Mouse (Mus musculus): Measurements from ENCODE around the gene Ssr1. TPM values are rescaled to one million over a fixed set of nuclear protein-coding genes. Genes with fewer than 3 reads are reported as not detected.

Ssr1 gene
- polyA plus RNA-seq, 1 experiment from 2014 or later: 118 TPM

DNA sequence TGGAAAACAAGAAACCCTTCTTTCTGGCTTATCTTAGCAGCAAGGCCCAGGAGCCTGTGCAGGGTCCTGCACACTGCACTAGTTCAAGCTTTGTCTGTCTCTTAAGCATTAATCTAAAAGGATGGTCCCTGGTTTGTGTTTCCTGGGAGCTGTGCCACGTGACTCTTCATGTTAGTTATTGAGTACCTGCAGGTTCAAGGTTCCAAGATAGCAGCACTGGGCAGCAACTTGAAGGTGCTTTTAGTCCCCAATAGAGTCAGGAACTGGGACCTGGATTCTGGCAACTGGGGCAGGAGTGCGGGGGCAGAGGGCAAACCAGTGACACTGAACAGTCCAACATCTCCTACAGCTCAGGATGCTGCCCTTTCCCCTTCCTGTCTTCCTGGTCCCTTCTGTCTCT is 53.9 kb downstream of the Ssr1 start:
- no peaks in the 10 kb centered on the region for H3K27me3 ChIP-seq (ENCODE audit: control insufficient read depth, insufficient read depth, low read length)
- H3K9me3 ChIP-seq (ENCODE audit: control insufficient read depth, low read length): no peaks in the 10 kb centered on the region
- H3K9ac ChIP-seq (ENCODE audit: low read length): no peak overlapping the region
- H3K4me1 ChIP-seq (replicated peaks; ENCODE audit: control insufficient read depth, insufficient read depth, low read length): no peaks in the 10 kb centered on the region
- 87% methylated on average over 2 of the region's 2 CpGs for WGBS
- no peak overlapping the region for H3K4me2 ChIP-seq (ENCODE audit: low read depth, low read length, severe bottlenecking)
- H3K4me3 ChIP-seq (ENCODE audit: low read depth, low read length): no peak overlapping the region
- H3K27ac ChIP-seq (ENCODE audit: low read depth, low read length): no peak overlapping the region
- no peak for ATAC-seq (replicated peaks; ENCODE audit: low FRiP score)
- H3K36me3 ChIP-seq (ENCODE audit: control insufficient read depth, insufficient read depth, low read length): no peaks in the 10 kb centered on the region
- DNase-seq (ENCODE audit: low spot score): no peak

DNA sequence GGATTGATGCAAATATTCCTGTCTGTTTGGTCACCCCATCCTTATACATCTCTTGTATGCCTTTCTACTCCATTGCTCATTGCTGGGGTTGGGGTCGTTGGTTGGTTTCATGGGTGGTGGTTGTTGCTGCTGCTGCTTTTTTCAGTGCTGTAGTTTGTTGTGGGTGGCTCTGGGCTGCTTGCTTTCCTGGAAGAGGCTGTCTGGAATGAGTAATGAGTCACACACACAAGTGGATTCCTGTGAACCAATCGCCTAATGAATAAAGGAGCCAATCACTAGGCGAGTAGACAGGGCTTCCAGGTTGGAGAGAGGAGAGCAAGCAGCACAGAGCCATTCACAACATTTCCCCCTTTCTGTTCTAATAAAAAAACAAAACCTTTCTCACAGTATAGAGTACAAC is 57.7 kb downstream of the Ssr1 start:
- ATAC-seq (replicated peaks; ENCODE audit: low FRiP score): no peak
- Histone ChIP-seq H3K4me1 (replicated peaks; ENCODE audit: control insufficient read depth, insufficient read depth, low read length) (no peaks in the 10 kb centered on the region), H3K4me2 (ENCODE audit: low read depth, low read length, severe bottlenecking) (no peak overlapping the region), H3K9me3 (ENCODE audit: control insufficient read depth, low read length) (no peaks in the 10 kb centered on the region), H3K36me3 (ENCODE audit: control insufficient read depth, insufficient read depth, low read length) (no peaks in the 10 kb centered on the region), H3K4me3 (ENCODE audit: low read depth, low read length) (no peak overlapping the region), H3K9ac (ENCODE audit: low read length) (no peak overlapping the region), H3K27me3 (ENCODE audit: control insufficient read depth, insufficient read depth, low read length) (no peaks in the 10 kb centered on the region), H3K27ac (ENCODE audit: low read depth, low read length) (no peak overlapping the region)
- no peak for DNase-seq (ENCODE audit: low spot score)
- WGBS: 93% methylated on average over 3 of the region's 3 CpGs

DNA sequence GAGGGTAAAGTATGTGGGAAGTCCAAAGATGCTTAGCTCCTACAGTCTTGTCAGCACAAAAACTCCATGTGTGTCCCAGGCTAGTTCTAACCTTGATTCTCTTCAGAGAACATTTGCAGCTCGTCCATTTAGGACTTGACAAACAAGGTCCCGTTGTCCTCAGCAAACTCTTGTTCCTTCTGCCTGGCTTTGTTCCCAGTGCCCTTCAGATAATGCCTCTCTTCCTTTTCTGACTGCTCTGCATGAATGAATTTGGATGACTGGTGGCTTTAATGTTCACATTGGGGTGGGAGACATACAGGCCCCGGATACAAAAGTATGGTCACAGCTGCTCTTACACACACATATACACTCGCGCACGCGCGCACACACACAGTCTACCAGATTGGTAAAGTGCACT is 59.1 kb downstream of the Ssr1 start:
- Histone ChIP-seq H3K27me3 (ENCODE audit: control insufficient read depth, insufficient read depth, low read length) (no peaks in the 10 kb centered on the region), H3K4me3 (ENCODE audit: low read depth, low read length) (no peak overlapping the region), H3K27ac (ENCODE audit: low read depth, low read length) (no peak overlapping the region), H3K4me2 (ENCODE audit: low read depth, low read length, severe bottlenecking) (no peak overlapping the region), H3K9me3 (ENCODE audit: control insufficient read depth, low read length) (no peaks in the 10 kb centered on the region), H3K4me1 (replicated peaks; ENCODE audit: control insufficient read depth, insufficient read depth, low read length) (no peaks in the 10 kb centered on the region), H3K9ac (ENCODE audit: low read length) (no peak overlapping the region), H3K36me3 (ENCODE audit: control insufficient read depth, insufficient read depth, low read length) (no peaks in the 10 kb centered on the region)
- ATAC-seq (replicated peaks; ENCODE audit: low FRiP score): no peak
- WGBS: 88% methylated on average over 8 of the region's 8 CpGs
- DNase-seq (ENCODE audit: low spot score): no peak

DNA sequence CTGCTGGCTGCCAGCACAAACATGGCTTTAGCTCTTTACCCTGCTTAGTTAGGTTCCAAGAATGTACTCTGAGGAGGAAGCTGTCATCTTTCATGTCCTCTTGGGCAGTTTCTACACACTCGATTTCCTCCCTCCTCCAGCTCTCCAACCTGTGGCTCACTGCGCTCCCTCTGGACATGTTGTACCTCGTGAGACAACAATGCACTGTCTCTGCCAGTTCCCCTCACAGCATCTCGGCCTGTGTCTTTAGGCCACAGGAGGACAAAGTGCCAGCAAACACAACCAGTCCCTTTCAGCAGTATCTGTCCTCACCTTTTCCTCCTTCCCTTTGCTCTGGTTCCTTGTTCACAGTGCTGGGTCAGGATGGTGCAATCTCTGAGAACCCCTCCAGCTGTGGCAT is 59.9 kb downstream of the Ssr1 start:
- Histone ChIP-seq H3K27me3 (ENCODE audit: control insufficient read depth, insufficient read depth, low read length) (no peaks in the 10 kb centered on the region), H3K4me1 (replicated peaks; ENCODE audit: control insufficient read depth, insufficient read depth, low read length) (no peaks in the 10 kb centered on the region), H3K36me3 (ENCODE audit: control insufficient read depth, insufficient read depth, low read length) (no peaks in the 10 kb centered on the region), H3K4me2 (ENCODE audit: low read depth, low read length, severe bottlenecking) (no peak overlapping the region), H3K9me3 (ENCODE audit: control insufficient read depth, low read length) (no peaks in the 10 kb centered on the region), H3K27ac (ENCODE audit: low read depth, low read length) (no peak overlapping the region), H3K4me3 (ENCODE audit: low read depth, low read length) (no peak overlapping the region), H3K9ac (ENCODE audit: low read length) (no peak overlapping the region)
- DNase-seq (ENCODE audit: low spot score): no peak
- 86% methylated on average over 4 of the region's 4 CpGs for WGBS
- ATAC-seq (replicated peaks; ENCODE audit: low FRiP score): no peak

DNA sequence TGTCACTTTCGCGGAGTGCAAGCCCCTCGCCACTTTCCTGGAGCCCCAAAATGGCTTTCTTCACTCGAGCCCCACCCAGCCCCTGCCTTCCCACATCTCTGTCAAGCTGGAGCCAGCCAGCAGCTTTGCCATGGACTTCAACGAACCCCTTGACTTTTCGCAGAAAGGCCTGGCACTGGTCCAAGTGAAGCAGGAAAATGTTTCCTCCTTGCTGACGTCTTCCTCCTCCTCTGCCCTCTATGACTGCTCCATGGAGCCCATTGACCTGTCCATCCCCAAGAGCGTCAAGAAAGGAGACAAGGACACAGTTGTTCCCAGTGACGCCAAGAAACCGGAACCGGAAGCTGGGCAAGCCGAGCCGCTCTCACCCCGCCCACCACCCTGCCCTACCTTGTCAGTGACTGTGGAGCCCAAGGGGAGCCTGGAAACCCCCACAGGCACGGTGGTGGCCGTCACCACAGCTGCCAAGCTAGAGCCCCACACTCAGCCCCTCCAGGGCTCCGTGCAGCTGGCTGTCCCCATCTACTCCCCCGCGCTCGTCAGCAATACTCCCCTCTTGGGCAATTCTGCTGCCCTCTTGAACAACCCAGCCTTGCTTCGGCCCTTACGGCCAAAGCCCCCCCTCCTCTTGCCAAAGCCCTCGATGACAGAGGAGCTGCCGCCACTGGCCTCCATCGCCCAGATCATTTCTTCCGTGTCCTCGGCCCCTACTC is 62.7 kb downstream of the Ssr1 start:
- WGBS: 70% methylated on average over 27 of the region's 27 CpGs
- Histone ChIP-seq H3K4me2 (ENCODE audit: low read depth, low read length, severe bottlenecking) (no peak overlapping the region), H3K4me1 (replicated peaks; ENCODE audit: control insufficient read depth, insufficient read depth, low read length) (no peaks in the 10 kb centered on the region), H3K27ac (ENCODE audit: low read depth, low read length) (no peak overlapping the region), H3K36me3 (ENCODE audit: control insufficient read depth, insufficient read depth, low read length) (no peaks in the 10 kb centered on the region), H3K27me3 (ENCODE audit: control insufficient read depth, insufficient read depth, low read length) (no peaks in the 10 kb centered on the region), H3K4me3 (ENCODE audit: low read depth, low read length) (no peak overlapping the region), H3K9me3 (ENCODE audit: control insufficient read depth, low read length) (no peaks in the 10 kb centered on the region), H3K9ac (ENCODE audit: low read length) (no peak overlapping the region)
- ATAC-seq (replicated peaks; ENCODE audit: low FRiP score) (no peak), DNase-seq (ENCODE audit: low spot score) (no peak)

DNA sequence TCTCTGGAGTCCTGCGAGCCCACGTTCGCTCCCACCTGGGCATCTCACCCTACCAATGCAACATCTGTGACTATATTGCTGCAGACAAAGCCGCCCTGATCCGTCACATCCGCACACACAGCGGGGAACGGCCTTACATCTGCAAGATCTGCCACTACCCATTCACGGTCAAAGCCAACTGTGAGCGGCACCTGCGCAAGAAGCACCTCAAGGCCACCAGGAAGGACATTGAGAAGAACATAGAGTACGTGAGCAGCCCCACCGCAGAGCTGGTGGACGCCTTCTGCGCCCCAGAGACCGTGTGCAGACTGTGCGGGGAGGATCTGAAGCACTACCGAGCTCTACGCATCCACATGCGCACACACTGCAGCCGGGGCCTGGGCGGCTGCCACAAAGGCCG is 63.4 kb downstream of the Ssr1 start:
- Histone ChIP-seq H3K36me3 (ENCODE audit: control insufficient read depth, insufficient read depth, low read length) (no peaks in the 10 kb centered on the region), H3K4me2 (ENCODE audit: low read depth, low read length, severe bottlenecking) (no peak overlapping the region), H3K4me1 (replicated peaks; ENCODE audit: control insufficient read depth, insufficient read depth, low read length) (no peaks in the 10 kb centered on the region), H3K27me3 (ENCODE audit: control insufficient read depth, insufficient read depth, low read length) (no peaks in the 10 kb centered on the region), H3K27ac (ENCODE audit: low read depth, low read length) (no peak overlapping the region), H3K9ac (ENCODE audit: low read length) (no peak overlapping the region), H3K4me3 (ENCODE audit: low read depth, low read length) (no peak overlapping the region), H3K9me3 (ENCODE audit: control insufficient read depth, low read length) (no peaks in the 10 kb centered on the region)
- ATAC-seq (replicated peaks; ENCODE audit: low FRiP score): no peak
- 92% methylated on average over 23 of the region's 23 CpGs for WGBS
- no peak for DNase-seq (ENCODE audit: low spot score)

DNA sequence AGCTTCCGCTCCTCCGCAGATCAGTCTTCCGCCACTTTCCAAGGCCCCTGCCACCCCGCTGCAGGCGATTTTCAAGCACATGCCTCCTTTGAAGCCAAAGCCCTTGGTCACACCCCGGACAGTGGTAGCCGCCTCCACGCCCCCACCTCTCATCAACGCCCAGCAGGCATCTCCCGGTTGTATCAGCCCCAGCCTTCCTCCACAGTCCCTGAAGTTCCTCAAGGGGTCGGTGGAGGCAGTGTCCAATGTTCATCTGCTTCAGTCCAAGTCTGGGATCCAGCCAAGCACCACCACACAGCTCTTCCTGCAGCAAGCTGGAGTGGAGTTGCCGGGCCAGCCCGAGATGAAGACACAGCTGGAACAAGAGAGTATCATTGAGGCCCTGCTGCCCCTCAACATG is 63.9 kb downstream of the Ssr1 start:
- no peaks in the 10 kb centered on the region for H3K36me3 ChIP-seq (ENCODE audit: control insufficient read depth, insufficient read depth, low read length)
- H3K4me1 ChIP-seq (replicated peaks; ENCODE audit: control insufficient read depth, insufficient read depth, low read length): no peaks in the 10 kb centered on the region
- ATAC-seq (replicated peaks; ENCODE audit: low FRiP score) (no peak), DNase-seq (ENCODE audit: low spot score) (no peak)
- H3K4me3 ChIP-seq (ENCODE audit: low read depth, low read length): no peak overlapping the region
- H3K9ac ChIP-seq (ENCODE audit: low read length): no peak overlapping the region
- H3K4me2 ChIP-seq (ENCODE audit: low read depth, low read length, severe bottlenecking): no peak overlapping the region
- no peaks in the 10 kb centered on the region for H3K27me3 ChIP-seq (ENCODE audit: control insufficient read depth, insufficient read depth, low read length)
- WGBS: 90% methylated on average over 13 of the region's 13 CpGs
- H3K27ac ChIP-seq (ENCODE audit: low read depth, low read length): no peak overlapping the region
- H3K9me3 ChIP-seq (ENCODE audit: control insufficient read depth, low read length): no peaks in the 10 kb centered on the region

DNA sequence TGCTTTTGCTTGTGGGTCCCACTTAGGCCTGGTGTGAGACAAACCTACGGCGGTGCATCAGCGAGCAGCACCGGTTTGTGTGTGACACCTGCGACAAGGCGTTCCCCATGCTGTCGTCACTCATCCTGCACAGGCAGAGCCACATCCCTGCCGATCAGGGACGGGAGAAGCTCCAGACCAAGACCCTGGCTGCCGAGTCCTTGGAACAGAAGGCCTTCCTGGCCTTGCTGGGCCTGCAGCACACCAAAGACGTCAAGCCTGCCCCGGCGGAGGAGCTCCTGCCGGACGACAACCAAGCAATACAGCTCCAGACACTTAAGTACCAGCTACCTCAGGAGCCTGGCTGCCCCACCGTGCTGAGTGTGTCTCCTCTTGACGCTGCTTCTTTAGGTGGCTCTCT is 64.5 kb downstream of the Ssr1 start:
- Histone ChIP-seq H3K36me3 (ENCODE audit: control insufficient read depth, insufficient read depth, low read length) (no peaks in the 10 kb centered on the region), H3K4me2 (ENCODE audit: low read depth, low read length, severe bottlenecking) (no peak overlapping the region), H3K9me3 (ENCODE audit: control insufficient read depth, low read length) (no peaks in the 10 kb centered on the region), H3K4me1 (replicated peaks; ENCODE audit: control insufficient read depth, insufficient read depth, low read length) (no peaks in the 10 kb centered on the region), H3K4me3 (ENCODE audit: low read depth, low read length) (no peak overlapping the region), H3K9ac (ENCODE audit: low read length) (no peak overlapping the region), H3K27ac (ENCODE audit: low read depth, low read length) (no peak overlapping the region), H3K27me3 (ENCODE audit: control insufficient read depth, insufficient read depth, low read length) (no peaks in the 10 kb centered on the region)
- DNase-seq (ENCODE audit: low spot score) (no peak), ATAC-seq (replicated peaks; ENCODE audit: low FRiP score) (no peak)
- 94% methylated on average over 17 of the region's 17 CpGs for WGBS

DNA sequence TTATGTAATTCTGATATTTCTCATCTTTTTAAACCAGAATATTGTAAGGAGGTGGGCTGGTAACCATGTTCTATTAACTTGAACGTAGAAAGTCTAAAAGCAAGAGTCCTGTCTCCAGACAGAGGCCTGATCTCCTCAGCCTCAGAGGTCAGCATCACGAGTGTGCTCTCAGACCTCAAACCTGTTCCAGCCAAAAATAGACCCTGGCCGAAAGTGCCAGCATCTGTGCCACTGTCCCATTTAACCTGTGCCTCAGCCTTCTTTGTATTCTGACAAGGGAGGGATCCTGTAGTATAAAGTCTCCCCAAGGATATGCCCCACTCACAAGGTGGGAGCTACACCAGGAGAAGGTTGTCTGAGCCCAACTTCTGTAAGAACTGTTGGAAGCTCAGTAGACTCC is 67.6 kb downstream of the Ssr1 start:
- WGBS: 95% methylated on average over 3 of the region's 3 CpGs
- H3K4me3 ChIP-seq (ENCODE audit: low read depth, low read length): no peak overlapping the region
- no peak overlapping the region for H3K9ac ChIP-seq (ENCODE audit: low read length)
- H3K4me2 ChIP-seq (ENCODE audit: low read depth, low read length, severe bottlenecking): no peak overlapping the region
- no peaks in the 10 kb centered on the region for H3K36me3 ChIP-seq (ENCODE audit: control insufficient read depth, insufficient read depth, low read length)
- H3K4me1 ChIP-seq (replicated peaks; ENCODE audit: control insufficient read depth, insufficient read depth, low read length): no peaks in the 10 kb centered on the region
- no peaks in the 10 kb centered on the region for H3K9me3 ChIP-seq (ENCODE audit: control insufficient read depth, low read length)
- no peak for DNase-seq (ENCODE audit: low spot score)
- ATAC-seq (replicated peaks; ENCODE audit: low FRiP score): no peak
- H3K27ac ChIP-seq (ENCODE audit: low read depth, low read length): no peak overlapping the region
- H3K27me3 ChIP-seq (ENCODE audit: control insufficient read depth, insufficient read depth, low read length): no peaks in the 10 kb centered on the region
